Mouse (Mus musculus): ENCODE results near the gene Mapk6. TPM values are rescaled to one million over a fixed set of nuclear protein-coding genes. Genes with fewer than 3 reads are reported as not detected.
"Not testable (repeated sequence)": the region's sequence is repeated elsewhere in the genome, so short reads cannot be mapped to it uniquely, and the experiment has no call there.

Gene Mapk6
- total RNA-seq, 2 experiments from 2014 or later = 36.7 to 44.2 TPM

GRCm38 (mm10) chr9:75382825-75383224 is 27.0 kb downstream of the Mapk6 start:
- no peak for DNase-seq

- DNase-seq = no peak
These were observed 31.0 kb downstream of the Mapk6 start for GRCm38 (mm10) chr9:75378774-75379173.

GRCm38 (mm10) chr9:75376428-75376827 is 33.4 kb downstream of the Mapk6 start:
- no peak for DNase-seq

GRCm38 (mm10) chr9:75375606-75376005 is 34.2 kb downstream of the Mapk6 start:
- DNase-seq = no peak

- no peak for DNase-seq
These were observed 41.0 kb downstream of the Mapk6 start for GRCm38 (mm10) chr9:75368779-75369178.

GRCm38 (mm10) chr9:75366191-75366590 is 43.6 kb downstream of the Mapk6 start:
- DNase-seq = no peak

- DNase-seq = no peak
These were observed 44.6 kb downstream of the Mapk6 start for GRCm38 (mm10) chr9:75365195-75365594.

GRCm38 (mm10) chr9:75363702-75364101 is 46.1 kb downstream of the Mapk6 start:
- DNase-seq = not testable (repeated sequence)

- no peak for DNase-seq
These were observed 46.8 kb downstream of the Mapk6 start for GRCm38 (mm10) chr9:75363001-75363400.

- DNase-seq = no peak
These were observed 47.6 kb downstream of the Mapk6 start for GRCm38 (mm10) chr9:75362201-75362600.

GRCm38 (mm10) chr9:75361699-75362098 is 48.1 kb downstream of the Mapk6 start:
- peak; percentile 89 for DNase-seq

GRCm38 (mm10) chr9:75357087-75357654 is 52.6 kb downstream of the Mapk6 start:
- DNase-seq = no peak

GRCm38 (mm10) chr9:75355783-75356182 is 54.0 kb downstream of the Mapk6 start:
- DNase-seq = no peak

GRCm38 (mm10) chr9:75353094-75353493 is 56.7 kb downstream of the Mapk6 start:
- DNase-seq = no peak

- no peak for DNase-seq
These were observed 61.2 kb downstream of the Mapk6 start for GRCm38 (mm10) chr9:75348641-75349040.

GRCm38 (mm10) chr9:75348066-75348465 is 61.7 kb downstream of the Mapk6 start:
- DNase-seq = no peak

- no peak for DNase-seq
These were observed 62.3 kb downstream of the Mapk6 start, which contains the start of gene Bcl2l10 for GRCm38 (mm10) chr9:75347458-75347857. TSS of gene Bcl2l10 (plus strand) at chr9:75347758.

GRCm38 (mm10) chr9:75342433-75342832 is 67.4 kb downstream of the Mapk6 start:
- DNase-seq = no peak

GRCm38 (mm10) chr9:75338016-75338415 is 71.8 kb downstream of the Mapk6 start:
- no peak for DNase-seq

- no peak for DNase-seq
These were observed 75.4 kb downstream of the Mapk6 start for GRCm38 (mm10) chr9:75334440-75334839.

GRCm38 (mm10) chr9:75330821-75331220 is 79.0 kb downstream of the Mapk6 start:
- DNase-seq = no peak

GRCm38 (mm10) chr9:75328047-75328446 is 81.8 kb downstream of the Mapk6 start:
- no peak for DNase-seq

GRCm38 (mm10) chr9:75322099-75322885 is 87.5 kb downstream of the Mapk6 start:
- no peak for DNase-seq

GRCm38 (mm10) chr9:75319365-75319764 is 90.4 kb downstream of the Mapk6 start:
- no peak for DNase-seq
